Mouse (Mus musculus) olfactory bulb, adult 2 months (tissue): ENCODE measurements around the gene Natd1.

Source experiments
- CTCF ChIP-seq: fragments of 200-500 bp; IDR thresholded peaks from 2 replicates; pipeline ENCODE4 v1.5.1; 2012; ENCODE audit warnings: low read depth, mild to moderate bottlenecking, low read length, moderate library complexity; ENCODE audit not compliant: insufficient read depth
- POLR2A ChIP-seq: fragments of 200-500 bp; IDR thresholded peaks from 2 replicates; pipeline ENCODE4 v1.6.1; 2012; ENCODE audit warnings: mild to moderate bottlenecking, low read depth, low read length, moderate library complexity; ENCODE audit not compliant: insufficient read depth

DNA sequence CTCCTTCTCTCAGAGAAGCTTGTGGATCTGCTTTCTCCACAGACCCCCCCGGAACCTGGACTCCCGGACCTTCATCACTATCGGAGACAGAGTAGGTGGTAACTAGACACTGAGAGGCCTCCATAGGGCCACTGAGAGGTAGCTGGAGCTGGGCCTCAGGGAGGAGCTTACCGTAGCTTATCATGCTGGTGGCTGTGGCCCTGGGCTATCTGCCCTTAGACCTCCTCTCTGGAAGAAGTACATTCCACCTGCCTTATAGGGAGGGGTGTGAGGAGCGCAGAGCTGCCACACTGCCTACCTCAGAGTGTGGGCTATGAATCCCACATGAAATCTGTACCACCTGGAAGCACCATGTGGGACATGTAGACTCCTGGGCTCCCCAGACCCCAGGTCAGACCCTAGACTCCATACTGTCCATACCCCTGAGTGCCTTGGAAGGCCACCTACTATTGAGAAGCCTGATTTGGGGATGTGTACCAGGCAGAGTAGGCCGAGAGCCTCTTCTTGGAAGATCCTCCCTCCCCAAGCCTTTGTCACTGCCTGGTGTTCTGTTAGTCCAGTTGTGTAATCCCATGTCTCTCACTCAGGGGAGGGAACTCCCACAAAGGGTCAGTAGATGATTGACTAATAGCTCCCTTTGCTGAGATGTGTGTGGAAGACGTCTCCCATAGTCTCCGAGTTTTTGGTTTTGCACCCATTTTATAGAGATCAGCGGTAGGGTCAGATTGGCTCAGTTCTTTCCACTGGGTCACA is 27.9 kb upstream of the Natd1 start:
- TF ChIP-seq POLR2A (no peak), CTCF (no peak)
